Mouse (Mus musculus) macrophage (primary cell): Measurements from ENCODE around the gene Ssh3. TPM values are rescaled to one million over a fixed set of nuclear protein-coding genes. Genes with fewer than 3 reads are reported as not detected.

ENCODE experiments used
- H3K27ac ChIP-seq: fragments of 350-480 bp; formaldehyde crosslinking; 2 replicates; pipeline ENCODE4 v1.9.0; 2021
- H3K36me3 ChIP-seq: fragments of 350-480 bp; formaldehyde crosslinking; 2 replicates; pipeline ENCODE4 v1.9.0; 2021; ENCODE audit errors: inconsistent target
- H3K4me3 ChIP-seq: fragments of 350-480 bp; formaldehyde crosslinking; 2 replicates; pipeline ENCODE4 v1.9.0; 2021; ENCODE audit errors: inconsistent target
- H3K79me2 ChIP-seq: fragments of 350-480 bp; formaldehyde crosslinking; 2 replicates; pipeline ENCODE4 v1.9.0; 2021; ENCODE audit errors: inconsistent target
- WGBS: methylation state at CpG from one replicate; pipeline ENCODE4 v1.1.7; 2026; ENCODE audit warnings: inconsistent platforms; ENCODE audit not compliant: missing documents; 5-methylcytosine and 5-hydroxymethylcytosine counted together
- polyA plus RNA-seq: library from polyadenylated mRNA; stranded (reverse); fragments of 250-400 nt; gene quantifications from 3 replicates; pipeline ENCODE4 v1.2.4, GENCODE M21; 2018; ENCODE audit warnings: inconsistent platforms

Gene Ssh3
- polyA plus RNA-seq, 1 experiment from 2014 or later: 36.6 TPM

GRCm38 (mm10) chr19:4300852-4301734, 32.1 kb upstream of the Ssh3 start:
- no peaks in the 10 kb centered on the region for H3K36me3 ChIP-seq

GRCm38 (mm10) chr19:4300271-4300704, 31.3 kb upstream of the Ssh3 start:
- H3K4me3 ChIP-seq: no peak overlapping the region
- WGBS: 3% methylated on average over 7 of the region's 7 CpGs
- peak overlapping the region; percentile 96 for H3K27ac ChIP-seq
- no peaks in the 10 kb centered on the region for H3K36me3 ChIP-seq
- H3K79me2 ChIP-seq: peaks cover 100% of the 10 kb centered on the region

More at GRCm38 (mm10) chr19:4300852-4301734, 32.1 kb upstream of the Ssh3 start:
- Histone ChIP-seq H3K4me3 (peak overlapping the region; percentile 90), H3K27ac (peak overlapping the region; percentile 96), H3K79me2 (peaks cover 96% of the 10 kb centered on the region)
- WGBS: 30% methylated on average over 11 of the region's 11 CpGs

GRCm38 (mm10) chr19:4299574-4300270, 30.7 kb upstream of the Ssh3 start:
- 7% methylated on average over 6 of the region's 6 CpGs for WGBS
- peaks cover 100% of the 10 kb centered on the region for H3K79me2 ChIP-seq
- no peak overlapping the region for H3K4me3 ChIP-seq
- peak overlapping the region; percentile 96 for H3K27ac ChIP-seq
- H3K36me3 ChIP-seq: no peaks in the 10 kb centered on the region

- H3K36me3 ChIP-seq: no peaks in the 10 kb centered on the region
- no peak overlapping the region for H3K4me3 ChIP-seq
- peak overlapping the region; percentile 96 for H3K27ac ChIP-seq
- peaks cover 100% of the 10 kb centered on the region for H3K79me2 ChIP-seq
- WGBS: 74% methylated on average over 7 of the region's 7 CpGs
Measured at GRCm38 (mm10) chr19:4299126-4299525, 30.1 kb upstream of the Ssh3 start.

GRCm38 (mm10) chr19:4298322-4299121, 29.5 kb upstream of the Ssh3 start:
- H3K36me3 ChIP-seq: no peaks in the 10 kb centered on the region

GRCm38 (mm10) chr19:4297851-4298250, 28.9 kb upstream of the Ssh3 start:
- H3K79me2 ChIP-seq: peaks cover 100% of the 10 kb centered on the region
- H3K36me3 ChIP-seq: peaks cover 3% of the 10 kb centered on the region
- 58% methylated on average over 5 of the region's 5 CpGs for WGBS
- no peak overlapping the region for H3K4me3 ChIP-seq
- H3K27ac ChIP-seq: peak overlapping the region; percentile 96

More at GRCm38 (mm10) chr19:4298322-4299121, 29.5 kb upstream of the Ssh3 start:
- Histone ChIP-seq H3K79me2 (peaks cover 100% of the 10 kb centered on the region), H3K4me3 (no peak overlapping the region), H3K27ac (peak overlapping the region; percentile 96)
- whole genome bisulfite sequencing: 63% methylated on average over 15 of the region's 17 CpGs

- peak overlapping the region; percentile 96 for H3K27ac ChIP-seq
- 47% methylated on average over 2 of the region's 2 CpGs for WGBS
- peaks cover 16% of the 10 kb centered on the region for H3K36me3 ChIP-seq
- no peak overlapping the region for H3K4me3 ChIP-seq
- H3K79me2 ChIP-seq: peaks cover 100% of the 10 kb centered on the region
Measured at GRCm38 (mm10) chr19:4296611-4297010, 27.6 kb upstream of the Ssh3 start.

- 71% methylated on average over 4 of the region's 4 CpGs for WGBS
- H3K36me3 ChIP-seq: peaks cover 28% of the 10 kb centered on the region
- peaks cover 100% of the 10 kb centered on the region for H3K79me2 ChIP-seq
- peak overlapping the region; percentile 96 for H3K27ac ChIP-seq
- no peak overlapping the region for H3K4me3 ChIP-seq
Measured at GRCm38 (mm10) chr19:4295391-4295790, 26.4 kb upstream of the Ssh3 start.

GRCm38 (mm10) chr19:4294381-4295097, 25.6 kb upstream of the Ssh3 start:
- WGBS: 9% methylated on average over 11 of the region's 14 CpGs
- Histone ChIP-seq H3K4me3 (no peak overlapping the region), H3K36me3 (peaks cover 36% of the 10 kb centered on the region), H3K79me2 (peaks cover 100% of the 10 kb centered on the region), H3K27ac (peak overlapping the region; percentile 96)

- Histone ChIP-seq H3K36me3 (peaks cover 68% of the 10 kb centered on the region), H3K79me2 (peaks cover 94% of the 10 kb centered on the region), H3K4me3 (no peak overlapping the region), H3K27ac (no peak overlapping the region)
- WGBS: 88% methylated on average over 10 of the region's 11 CpGs
Measured at GRCm38 (mm10) chr19:4291161-4291560, 22.2 kb upstream of the Ssh3 start.

- WGBS: 91% methylated on average over 13 of the region's 15 CpGs
- peaks cover 69% of the 10 kb centered on the region for H3K36me3 ChIP-seq
Measured at GRCm38 (mm10) chr19:4290749-4291148, 21.8 kb upstream of the Ssh3 start.

GRCm38 (mm10) chr19:4283653-4284052, 14.7 kb upstream of the Ssh3 start:
- WGBS: 2% methylated on average over 6 of the region's 7 CpGs
- Histone ChIP-seq H3K36me3 (peaks cover 23% of the 10 kb centered on the region), H3K27ac (peak overlapping the region; percentile 86), H3K79me2 (peaks cover 27% of the 10 kb centered on the region; the same call in 1 of the 2 replicates), H3K4me3 (no peak overlapping the region; the same call in 1 of the 2 replicates)

More at GRCm38 (mm10) chr19:4290749-4291148, 21.8 kb upstream of the Ssh3 start:
- no peak overlapping the region for H3K4me3 ChIP-seq
- no peak overlapping the region for H3K27ac ChIP-seq
- peaks cover 90% of the 10 kb centered on the region for H3K79me2 ChIP-seq

GRCm38 (mm10) chr19:4282898-4283553, 14.0 kb upstream of the Ssh3 start, which contains the start of gene Ankrd13d:
TSS of gene Ankrd13d (minus strand) at chr19:4283137.
- peak within 1 kb of the TSS; percentile 86 for H3K27ac ChIP-seq
- peaks cover 19% of the 10 kb centered on the region for H3K36me3 ChIP-seq
- H3K79me2 ChIP-seq: peaks cover 21% of the 10 kb centered on the region; the same call in 1 of the 2 replicates
- peak within 1 kb of the TSS; percentile 44 for H3K4me3 ChIP-seq
- WGBS: under 1% methylated on average over 50 of the region's 50 CpGs
